Mouse (Mus musculus): ENCODE results near the gene Tnk1. TPM values are rescaled to one million over a fixed set of nuclear protein-coding genes. Genes with fewer than 3 reads are reported as not detected.

The Tnk1 gene
- polyA plus RNA-seq, 1 experiment from 2014 or later, result 20.5 TPM

DNA sequence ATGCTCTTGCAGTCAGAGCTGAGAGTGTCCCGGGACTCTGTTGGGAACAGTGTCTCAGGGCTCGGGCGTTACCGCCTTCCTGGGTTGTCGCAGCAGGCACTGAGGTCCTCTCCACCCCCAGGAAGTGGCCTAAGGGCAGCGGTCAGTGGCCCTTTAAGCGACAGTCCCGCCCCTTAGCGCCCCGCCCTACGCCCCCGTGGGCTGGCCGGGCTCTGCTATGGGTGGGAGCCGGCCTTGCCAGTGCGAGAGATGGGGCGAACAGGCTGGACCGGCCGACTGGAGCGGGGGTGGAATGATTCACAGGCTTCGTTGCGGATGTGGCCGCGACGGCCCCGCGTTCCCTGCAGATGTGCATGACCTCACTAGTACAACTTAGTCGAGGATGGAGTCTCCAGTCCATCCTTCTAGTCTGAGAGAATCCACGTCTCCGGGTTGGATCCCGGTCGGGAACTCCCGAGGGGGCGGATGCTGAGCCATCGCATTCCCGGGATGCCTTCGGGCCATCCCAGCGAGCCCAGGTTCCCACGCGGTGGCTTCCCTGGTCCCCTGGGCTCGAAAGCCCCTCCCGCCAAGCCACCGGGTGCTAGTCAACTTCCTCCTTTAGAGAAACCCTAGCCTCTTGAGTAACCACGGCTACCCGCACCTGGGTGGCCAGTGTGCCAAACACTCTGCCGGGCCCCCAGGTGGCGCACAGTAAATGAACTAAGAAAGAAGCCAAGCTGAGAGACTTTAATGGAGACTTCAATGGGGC, 22.5 kb upstream of the Tnk1 start, which contains the start of gene Kctd11:
Gene Kctd11 (minus strand): TSS at position 554 of the 751 bp plus-strand sequence.
- H3K36me3 ChIP-seq (ENCODE audit: control insufficient read depth, insufficient read depth, low read length), result no peaks in the 10 kb centered on the region
- peak; percentile 91 for ATAC-seq
- under 1% methylated on average over 46 of the region's 46 CpGs for WGBS
- peaks cover 36% of the 10 kb centered on the region for H3K4me1 ChIP-seq (ENCODE audit: control insufficient read depth, insufficient read depth, low read length)
- H3K27ac ChIP-seq (ENCODE audit: low read length), result peak within 1 kb of the TSS; percentile 88
- peak within 1 kb of the TSS; percentile 71 for H3K9ac ChIP-seq (ENCODE audit: low read depth, low read length)
- peak within 1 kb of the TSS; percentile 84 for H3K4me2 ChIP-seq (ENCODE audit: low read depth, low read length)
- no peaks in the 10 kb centered on the region for H3K9me3 ChIP-seq (ENCODE audit: control insufficient read depth, low read length)
- H3K27me3 ChIP-seq (replicated peaks; ENCODE audit: control insufficient read depth, insufficient read depth, low read length), result no peaks in the 10 kb centered on the region
- H3K4me3 ChIP-seq (ENCODE audit: low read length), result peak within 1 kb of the TSS; percentile 50

DNA sequence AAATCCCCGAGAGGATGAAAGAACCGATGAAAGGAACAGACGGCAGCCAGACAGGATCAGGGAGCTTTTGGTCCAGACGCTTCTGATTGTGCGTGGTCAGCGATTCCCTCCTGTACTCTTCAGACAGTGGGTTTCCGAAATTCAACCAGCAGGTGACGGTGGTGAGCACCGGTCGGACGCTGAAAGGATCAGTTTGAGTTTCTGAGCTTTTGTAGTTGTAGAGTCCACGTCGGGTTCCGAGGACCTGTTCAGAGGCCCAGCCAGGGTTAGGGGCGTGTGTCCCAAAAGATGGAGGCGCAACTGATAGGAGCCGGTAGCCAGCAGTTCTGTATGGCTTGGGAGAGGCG, 21.9 kb upstream of the Tnk1 start:
- H3K9ac ChIP-seq (ENCODE audit: low read depth, low read length), result peak overlapping the region; percentile 71
- no peaks in the 10 kb centered on the region for H3K36me3 ChIP-seq (ENCODE audit: control insufficient read depth, insufficient read depth, low read length)
- H3K27ac ChIP-seq (ENCODE audit: low read length), result peak overlapping the region; percentile 88
- H3K4me1 ChIP-seq (ENCODE audit: control insufficient read depth, insufficient read depth, low read length), result peaks cover 40% of the 10 kb centered on the region
- no peaks in the 10 kb centered on the region for H3K9me3 ChIP-seq (ENCODE audit: control insufficient read depth, low read length)
- H3K4me3 ChIP-seq (ENCODE audit: low read length), result peak overlapping the region; percentile 50
- 1% methylated on average over 18 of the region's 18 CpGs for WGBS
- ATAC-seq, result peak; percentile 58
- peak overlapping the region; percentile 84 for H3K4me2 ChIP-seq (ENCODE audit: low read depth, low read length)
- H3K27me3 ChIP-seq (replicated peaks; ENCODE audit: control insufficient read depth, insufficient read depth, low read length), result no peaks in the 10 kb centered on the region

DNA sequence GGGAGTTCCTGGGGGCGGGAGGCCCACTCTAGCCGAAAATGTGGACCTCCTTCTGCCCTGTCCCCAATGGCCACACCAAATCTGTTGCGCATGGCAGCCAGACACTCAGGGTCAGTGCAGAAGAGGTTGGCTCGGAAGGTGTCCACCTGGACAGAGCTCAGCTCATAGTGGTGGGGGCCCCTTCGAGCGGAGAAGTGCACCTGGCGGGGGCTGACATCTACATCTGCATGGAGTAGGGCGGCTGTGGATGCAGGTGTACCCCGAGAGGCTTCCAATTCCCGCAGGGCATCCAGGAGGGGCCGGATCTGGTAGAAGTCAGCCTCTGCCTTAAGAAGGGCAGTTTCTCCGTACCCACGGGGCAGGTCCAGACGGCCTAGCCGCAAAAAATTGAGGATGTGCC, 21.2 kb upstream of the Tnk1 start:
- Histone ChIP-seq H3K4me2 (ENCODE audit: low read depth, low read length) (peak overlapping the region; percentile 84), H3K27ac (ENCODE audit: low read length) (0 out of 2 replicates have a peak overlapping the region, but pooled peaks have one; percentile 8), H3K27me3 (replicated peaks; ENCODE audit: control insufficient read depth, insufficient read depth, low read length) (no peaks in the 10 kb centered on the region), H3K4me3 (ENCODE audit: low read length) (peak overlapping the region; percentile 50), H3K4me1 (ENCODE audit: control insufficient read depth, insufficient read depth, low read length) (peaks cover 40% of the 10 kb centered on the region), H3K9me3 (ENCODE audit: control insufficient read depth, low read length) (no peaks in the 10 kb centered on the region), H3K36me3 (ENCODE audit: control insufficient read depth, insufficient read depth, low read length) (no peaks in the 10 kb centered on the region), H3K9ac (ENCODE audit: low read depth, low read length) (peak overlapping the region; percentile 71)
- WGBS, result 48% methylated on average over 15 of the region's 15 CpGs
- no peak for ATAC-seq

DNA sequence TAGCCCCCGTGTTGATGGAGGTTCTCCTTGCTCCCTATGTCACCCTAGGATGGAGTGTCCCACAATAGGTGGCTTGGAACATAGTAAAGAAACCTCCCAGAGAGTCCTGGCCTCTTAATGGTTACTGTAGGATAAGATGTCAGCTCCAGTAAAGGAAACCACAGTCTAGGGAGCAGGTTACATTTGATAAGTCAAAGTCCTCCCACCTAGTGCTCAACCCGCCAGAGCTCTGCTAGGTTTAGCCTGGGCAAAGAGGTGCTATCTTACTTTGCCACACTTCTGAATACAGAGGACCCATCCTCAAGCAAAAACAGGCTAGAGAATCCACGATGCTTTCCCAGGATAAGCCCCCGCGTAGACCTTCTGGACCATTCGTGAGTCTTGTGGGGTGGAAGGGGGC, 20.4 kb upstream of the Tnk1 start:
- H3K36me3 ChIP-seq (ENCODE audit: control insufficient read depth, insufficient read depth, low read length), result no peaks in the 10 kb centered on the region
- H3K4me1 ChIP-seq (ENCODE audit: control insufficient read depth, insufficient read depth, low read length), result peaks cover 40% of the 10 kb centered on the region
- peak overlapping the region; percentile 84 for H3K4me2 ChIP-seq (ENCODE audit: low read depth, low read length)
- WGBS, result 85% methylated on average over 6 of the region's 6 CpGs
- H3K9me3 ChIP-seq (ENCODE audit: control insufficient read depth, low read length), result no peaks in the 10 kb centered on the region
- no peak for ATAC-seq
- peak overlapping the region; percentile 50 for H3K4me3 ChIP-seq (ENCODE audit: low read length)
- no peak overlapping the region for H3K27ac ChIP-seq (ENCODE audit: low read length)
- H3K9ac ChIP-seq (ENCODE audit: low read depth, low read length), result peak overlapping the region; percentile 71
- H3K27me3 ChIP-seq (replicated peaks; ENCODE audit: control insufficient read depth, insufficient read depth, low read length), result no peaks in the 10 kb centered on the region

DNA sequence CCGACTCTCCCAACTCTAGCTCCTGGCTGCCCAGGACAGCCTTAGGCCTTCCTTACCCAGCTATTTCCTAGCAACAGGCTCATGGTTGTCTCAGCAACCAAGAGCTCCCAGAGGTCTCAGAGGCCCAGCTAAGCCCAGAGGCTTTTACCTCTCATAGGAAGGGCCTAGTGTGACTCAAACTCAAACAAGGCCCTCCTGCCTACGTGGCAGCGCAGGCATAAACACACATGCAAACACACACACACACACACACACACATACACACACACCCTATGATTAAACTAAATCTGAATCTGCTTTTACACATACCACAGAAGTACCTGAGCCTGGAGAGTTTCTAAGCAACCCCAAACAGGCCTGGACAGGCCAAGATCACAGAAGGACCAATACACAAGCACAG, 19.9 kb upstream of the Tnk1 start:
- H3K4me1 ChIP-seq (ENCODE audit: control insufficient read depth, insufficient read depth, low read length), result peaks cover 40% of the 10 kb centered on the region
- H3K4me3 ChIP-seq (ENCODE audit: low read length), result no peak overlapping the region
- H3K9ac ChIP-seq (ENCODE audit: low read depth, low read length), result no peak overlapping the region
- H3K27me3 ChIP-seq (replicated peaks; ENCODE audit: control insufficient read depth, insufficient read depth, low read length), result no peaks in the 10 kb centered on the region
- no peaks in the 10 kb centered on the region for H3K36me3 ChIP-seq (ENCODE audit: control insufficient read depth, insufficient read depth, low read length)
- no peak for ATAC-seq
- WGBS, result 70% methylated on average over 3 of the region's 3 CpGs
- H3K9me3 ChIP-seq (ENCODE audit: control insufficient read depth, low read length), result no peaks in the 10 kb centered on the region
- H3K4me2 ChIP-seq (ENCODE audit: low read depth, low read length), result no peak overlapping the region
- H3K27ac ChIP-seq (ENCODE audit: low read length), result no peak overlapping the region

DNA sequence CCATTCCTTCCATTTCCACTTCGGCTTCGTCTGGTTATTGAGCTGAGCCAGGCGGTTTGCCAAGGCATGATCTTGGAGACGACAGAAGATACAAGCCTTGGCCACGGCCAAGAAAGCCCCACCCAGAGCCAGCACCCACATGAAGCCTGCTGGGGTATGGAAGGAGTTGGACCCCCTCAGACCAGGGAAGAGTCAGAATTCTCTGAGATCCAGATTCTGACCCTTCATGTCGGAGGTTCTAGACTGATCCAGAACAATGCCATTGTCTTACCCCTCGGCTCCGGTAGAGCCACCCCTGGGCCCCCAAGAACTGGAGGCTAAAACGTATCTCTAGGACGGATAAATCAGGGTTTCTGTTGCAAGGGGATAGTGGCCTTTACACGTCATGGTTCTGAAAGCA, 19.3 kb upstream of the Tnk1 start, which contains the start of gene Tmem95:
Gene Tmem95 (minus strand): TSS at position 141 of the 400 bp plus-strand sequence.
- peak within 1 kb of the TSS; percentile 24; the same call in 1 of the 2 replicates for H3K4me2 ChIP-seq (ENCODE audit: low read depth, low read length)
- H3K4me3 ChIP-seq (ENCODE audit: low read length), result no peak within 1 kb of the TSS
- peaks cover 40% of the 10 kb centered on the region for H3K4me1 ChIP-seq (ENCODE audit: control insufficient read depth, insufficient read depth, low read length)
- ATAC-seq, result no peak
- no peaks in the 10 kb centered on the region for H3K36me3 ChIP-seq (ENCODE audit: control insufficient read depth, insufficient read depth, low read length)
- H3K9ac ChIP-seq (ENCODE audit: low read depth, low read length), result peak within 1 kb of the TSS; percentile 41; the same call in 1 of the 2 replicates
- H3K27ac ChIP-seq (ENCODE audit: low read length), result no peak within 1 kb of the TSS
- no peaks in the 10 kb centered on the region for H3K27me3 ChIP-seq (replicated peaks; ENCODE audit: control insufficient read depth, insufficient read depth, low read length)
- H3K9me3 ChIP-seq (ENCODE audit: control insufficient read depth, low read length), result no peaks in the 10 kb centered on the region
- WGBS, result 90% methylated on average over 11 of the region's 11 CpGs

DNA sequence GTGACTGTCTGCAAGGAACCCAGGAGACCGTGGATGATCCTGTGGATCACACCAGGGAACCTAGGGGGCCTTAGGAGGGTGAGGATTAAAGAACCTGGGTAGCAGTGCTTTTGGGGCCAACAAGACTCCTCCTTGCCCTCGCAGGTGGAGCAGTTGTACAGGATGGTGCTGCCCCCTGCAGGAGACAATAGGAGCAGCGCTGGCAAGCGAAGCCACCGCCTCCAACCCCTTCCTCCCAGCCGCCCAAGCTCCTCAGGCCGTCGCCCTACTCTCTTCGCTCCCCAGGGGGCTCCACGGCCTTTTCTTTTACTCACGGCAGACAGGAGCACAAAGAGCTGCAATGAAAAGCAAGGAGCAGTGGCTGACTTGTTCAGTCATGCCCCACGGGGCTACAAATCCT, 18.3 kb upstream of the Tnk1 start:
- no peaks in the 10 kb centered on the region for H3K9me3 ChIP-seq (ENCODE audit: control insufficient read depth, low read length)
- H3K36me3 ChIP-seq (ENCODE audit: control insufficient read depth, insufficient read depth, low read length), result no peaks in the 10 kb centered on the region
- no peak overlapping the region for H3K4me3 ChIP-seq (ENCODE audit: low read length)
- peak overlapping the region; percentile 41; the same call in 1 of the 2 replicates for H3K9ac ChIP-seq (ENCODE audit: low read depth, low read length)
- ATAC-seq, result 0 out of 2 replicates have a peak, but pooled peaks have one; percentile 10
- H3K4me1 ChIP-seq (ENCODE audit: control insufficient read depth, insufficient read depth, low read length), result peaks cover 40% of the 10 kb centered on the region
- no peaks in the 10 kb centered on the region for H3K27me3 ChIP-seq (replicated peaks; ENCODE audit: control insufficient read depth, insufficient read depth, low read length)
- peak overlapping the region; percentile 24; the same call in 1 of the 2 replicates for H3K4me2 ChIP-seq (ENCODE audit: low read depth, low read length)
- 0 out of 2 replicates have a peak overlapping the region, but pooled peaks have one; percentile 26 for H3K27ac ChIP-seq (ENCODE audit: low read length)
- 7% methylated on average over 12 of the region's 12 CpGs for WGBS

DNA sequence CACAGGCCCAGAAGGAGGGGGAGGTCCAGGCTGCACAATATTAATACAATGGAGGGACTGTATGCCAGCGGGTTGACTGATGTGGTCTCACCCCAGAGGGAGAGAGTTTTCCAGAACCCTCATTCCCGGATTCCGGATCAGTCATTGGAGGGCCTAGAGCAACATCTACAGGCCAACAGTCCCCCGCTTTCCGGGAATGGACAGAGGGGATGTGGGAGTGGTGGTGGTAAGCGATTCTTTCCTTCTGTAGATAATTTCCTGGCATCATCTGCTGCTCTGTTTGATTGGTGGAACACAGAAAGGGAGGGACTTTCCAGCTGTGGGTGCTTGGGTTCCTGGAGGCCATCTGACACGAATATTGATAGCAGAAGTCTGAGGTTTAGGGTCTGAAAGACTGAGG, 17.7 kb upstream of the Tnk1 start:
- Histone ChIP-seq H3K9ac (ENCODE audit: low read depth, low read length) (peak overlapping the region; percentile 14; the same call in 1 of the 2 replicates), H3K27ac (ENCODE audit: low read length) (peak overlapping the region; percentile 26; the same call in 1 of the 2 replicates), H3K4me2 (ENCODE audit: low read depth, low read length) (no peak overlapping the region), H3K4me3 (ENCODE audit: low read length) (no peak overlapping the region), H3K36me3 (ENCODE audit: control insufficient read depth, insufficient read depth, low read length) (no peaks in the 10 kb centered on the region), H3K9me3 (ENCODE audit: control insufficient read depth, low read length) (no peaks in the 10 kb centered on the region), H3K4me1 (ENCODE audit: control insufficient read depth, insufficient read depth, low read length) (peaks cover 33% of the 10 kb centered on the region), H3K27me3 (replicated peaks; ENCODE audit: control insufficient read depth, insufficient read depth, low read length) (no peaks in the 10 kb centered on the region)
- ATAC-seq, result no peak
- 48% methylated on average over 7 of the region's 7 CpGs for WGBS

DNA sequence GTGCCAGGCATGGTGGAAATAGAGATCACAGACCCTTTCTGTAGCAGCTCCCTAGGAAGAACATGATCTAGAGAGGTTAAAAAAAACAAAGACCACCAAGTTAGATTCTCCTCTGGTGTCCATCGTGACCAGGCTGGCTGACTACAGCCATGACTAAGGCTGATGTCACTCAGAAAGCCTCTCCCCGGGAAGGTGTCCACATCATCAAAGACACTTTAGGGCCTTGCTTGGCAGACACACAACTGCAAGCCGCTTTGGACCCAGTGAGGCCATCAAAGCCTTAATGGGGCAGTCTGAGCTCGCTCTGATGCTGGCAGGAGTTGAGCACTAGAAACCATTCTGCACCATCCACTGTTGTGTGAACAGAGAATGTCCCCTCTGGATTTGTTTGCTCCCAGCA, 13.9 kb upstream of the Tnk1 start:
- Histone ChIP-seq H3K27ac (ENCODE audit: low read length) (no peak overlapping the region), H3K36me3 (ENCODE audit: control insufficient read depth, insufficient read depth, low read length) (no peaks in the 10 kb centered on the region), H3K4me2 (ENCODE audit: low read depth, low read length) (no peak overlapping the region), H3K4me1 (ENCODE audit: control insufficient read depth, insufficient read depth, low read length) (peaks cover 13% of the 10 kb centered on the region), H3K4me3 (ENCODE audit: low read length) (no peak overlapping the region), H3K9ac (ENCODE audit: low read depth, low read length) (no peak overlapping the region), H3K27me3 (replicated peaks; ENCODE audit: control insufficient read depth, insufficient read depth, low read length) (no peaks in the 10 kb centered on the region), H3K9me3 (ENCODE audit: control insufficient read depth, low read length) (no peaks in the 10 kb centered on the region)
- no peak for ATAC-seq
- WGBS, result 73% methylated on average over 4 of the region's 4 CpGs

All from intestine, embryonic 16.5 days (tissue).